Mouse (Mus musculus): Measurements from ENCODE around the gene Ptpa. TPM values are rescaled to one million over a fixed set of nuclear protein-coding genes. Genes with fewer than 3 reads are reported as not detected.

Ptpa gene
- total RNA-seq, 1 experiment from 2014 or later = 47.8 TPM

- ATAC-seq (ENCODE audit: extremely low read depth, insufficient number of reproducible peaks, low FRiP score, poor library complexity, severe bottlenecking) = no peak
Observed at GRCm38 (mm10) chr2:30419112-30419511, 3.3 kb downstream of the Ptpa start.

GRCm38 (mm10) chr2:30421432-30421831 lies 5.6 kb downstream of the Ptpa start:
- ATAC-seq (ENCODE audit: extremely low read depth, insufficient number of reproducible peaks, low FRiP score, poor library complexity, severe bottlenecking) = no peak

GRCm38 (mm10) chr2:30429156-30429555 lies 13.3 kb downstream of the Ptpa start:
- ATAC-seq (ENCODE audit: extremely low read depth, insufficient number of reproducible peaks, low FRiP score, poor library complexity, severe bottlenecking) = no peak

- peak; percentile 71 for ATAC-seq (ENCODE audit: extremely low read depth, insufficient number of reproducible peaks, low FRiP score, poor library complexity, severe bottlenecking)
Observed at GRCm38 (mm10) chr2:30435326-30436155, 19.7 kb downstream of the Ptpa start.

GRCm38 (mm10) chr2:30436156-30436545 lies 20.3 kb downstream of the Ptpa start:
- ATAC-seq (ENCODE audit: extremely low read depth, insufficient number of reproducible peaks, low FRiP score, poor library complexity, severe bottlenecking) = no peak

DNA sequence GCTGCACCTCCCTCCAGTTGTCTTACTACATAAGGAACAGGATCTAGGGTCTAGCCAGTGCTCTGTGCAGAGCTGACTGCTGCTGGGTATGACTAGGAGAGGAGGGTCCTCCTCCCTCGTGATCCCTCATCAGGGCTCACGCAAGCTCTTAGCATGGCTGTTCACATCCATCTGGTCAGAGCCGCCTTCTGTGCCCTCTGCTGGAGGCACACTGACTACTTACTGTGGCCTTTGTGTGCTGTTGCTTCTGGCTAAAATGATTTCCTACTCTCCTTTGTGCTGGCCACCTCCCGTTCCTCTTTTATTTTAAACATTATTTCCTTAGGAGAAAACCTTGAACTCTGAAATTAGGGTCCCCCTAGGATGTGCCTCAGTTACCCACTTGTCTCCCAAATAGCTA lies 21.0 kb downstream of the Ptpa start:
- ATAC-seq (ENCODE audit: extremely low read depth, insufficient number of reproducible peaks, low FRiP score, poor library complexity, severe bottlenecking) = no peak

GRCm38 (mm10) chr2:30437791-30438190 lies 22.0 kb downstream of the Ptpa start:
- ATAC-seq (ENCODE audit: extremely low read depth, insufficient number of reproducible peaks, low FRiP score, poor library complexity, severe bottlenecking) = no peak

GRCm38 (mm10) chr2:30439631-30440030 lies 23.8 kb downstream of the Ptpa start:
- ATAC-seq (ENCODE audit: extremely low read depth, insufficient number of reproducible peaks, low FRiP score, poor library complexity, severe bottlenecking) = no peak

- ATAC-seq (ENCODE audit: extremely low read depth, insufficient number of reproducible peaks, low FRiP score, poor library complexity, severe bottlenecking) = no peak
Observed at GRCm38 (mm10) chr2:30440211-30440700, 24.4 kb downstream of the Ptpa start.

DNA sequence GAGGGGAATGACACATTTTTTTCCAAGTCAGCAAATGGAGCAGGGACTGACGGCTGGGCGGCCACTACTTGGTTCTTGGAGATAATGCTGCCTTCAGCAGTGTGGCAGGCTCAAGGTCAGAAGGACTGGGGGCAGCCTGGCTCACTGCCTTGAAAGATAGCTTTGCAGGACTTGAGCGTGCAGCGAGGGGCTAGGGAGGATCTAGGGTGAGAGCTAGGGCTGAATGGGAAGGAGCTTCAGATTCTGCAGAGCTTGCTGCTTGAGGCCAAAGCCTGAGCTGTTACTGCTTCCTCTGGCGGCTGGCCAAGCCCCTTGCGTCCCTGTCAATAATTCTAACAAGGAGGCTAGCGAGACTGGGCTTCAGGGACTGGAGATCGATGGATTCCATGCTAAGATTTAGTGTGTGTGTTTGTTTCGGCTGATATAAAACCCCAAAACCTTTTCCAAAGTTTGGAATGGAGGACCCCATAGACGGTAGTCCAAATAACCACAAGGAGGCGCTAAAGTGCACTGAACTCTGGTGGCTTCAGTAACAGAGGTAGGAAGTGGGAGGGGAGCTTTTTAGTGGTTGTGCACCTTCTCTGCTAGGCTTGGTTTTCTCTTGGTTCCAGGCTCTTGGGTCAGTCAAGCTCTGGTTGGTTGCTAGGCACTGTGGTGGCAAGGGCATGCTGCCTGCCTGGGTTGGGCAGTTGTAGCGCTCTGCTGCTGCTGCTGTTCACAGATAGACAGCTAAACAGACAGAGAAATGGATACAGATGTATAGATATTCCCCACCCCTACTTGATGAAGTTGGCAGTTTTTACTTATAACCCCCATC lies 25.1 kb downstream of the Ptpa start:
- peak; percentile 78 for ATAC-seq (ENCODE audit: extremely low read depth, insufficient number of reproducible peaks, low FRiP score, poor library complexity, severe bottlenecking)

- peak; percentile 69 for ATAC-seq (ENCODE audit: extremely low read depth, insufficient number of reproducible peaks, low FRiP score, poor library complexity, severe bottlenecking)
Observed at GRCm38 (mm10) chr2:30441518-30442497, 26.0 kb downstream of the Ptpa start.

DNA sequence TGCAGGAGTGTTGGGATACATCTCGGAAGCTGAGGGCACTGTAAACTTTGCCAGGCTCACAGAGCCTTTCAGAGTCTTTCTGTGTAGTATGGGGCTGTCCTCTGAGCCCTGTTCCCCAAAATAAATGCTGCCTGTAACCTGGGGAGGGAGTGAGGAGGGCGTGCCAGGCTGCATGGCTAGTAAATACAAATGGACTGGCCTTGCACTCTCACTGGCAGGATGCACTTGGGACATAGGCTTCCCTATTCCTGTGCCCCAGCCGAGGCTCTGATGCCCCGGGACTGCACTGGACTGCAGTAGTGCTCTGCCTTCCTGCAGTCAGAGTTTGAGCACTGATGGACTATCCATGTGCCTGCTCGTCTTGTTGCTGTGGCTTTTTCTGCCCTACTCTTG lies 26.7 kb downstream of the Ptpa start:
- no peak for ATAC-seq (ENCODE audit: extremely low read depth, insufficient number of reproducible peaks, low FRiP score, poor library complexity, severe bottlenecking)

- ATAC-seq (ENCODE audit: extremely low read depth, insufficient number of reproducible peaks, low FRiP score, poor library complexity, severe bottlenecking) = no peak
Observed at GRCm38 (mm10) chr2:30443281-30443680, 27.4 kb downstream of the Ptpa start.

GRCm38 (mm10) chr2:30444006-30444405 lies 28.2 kb downstream of the Ptpa start:
- no peak for ATAC-seq (ENCODE audit: extremely low read depth, insufficient number of reproducible peaks, low FRiP score, poor library complexity, severe bottlenecking)

DNA sequence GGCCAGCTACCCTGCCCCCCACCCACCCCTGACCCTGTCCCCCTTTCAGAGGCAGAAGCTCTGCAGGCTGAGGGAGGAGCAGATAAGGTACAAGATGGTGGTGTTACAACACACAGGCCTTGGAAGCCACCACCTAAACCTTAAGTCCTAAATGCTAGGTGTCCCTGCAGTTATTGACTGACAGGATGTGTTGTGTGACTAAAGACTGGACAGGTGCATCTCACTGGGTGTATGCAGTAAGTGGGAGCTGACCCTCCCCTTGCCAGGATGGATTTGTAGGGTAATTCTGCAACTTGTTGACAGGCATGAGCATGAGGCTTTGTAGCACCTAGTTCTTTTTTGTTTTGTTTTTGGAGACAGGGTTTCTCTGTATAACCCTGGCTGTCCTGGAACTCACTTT lies 28.6 kb downstream of the Ptpa start:
- ATAC-seq (ENCODE audit: extremely low read depth, insufficient number of reproducible peaks, low FRiP score, poor library complexity, severe bottlenecking) = no peak

- ATAC-seq (ENCODE audit: extremely low read depth, insufficient number of reproducible peaks, low FRiP score, poor library complexity, severe bottlenecking) = no peak
Observed at GRCm38 (mm10) chr2:30445312-30445711, 29.5 kb downstream of the Ptpa start.

- no peak for ATAC-seq (ENCODE audit: extremely low read depth, insufficient number of reproducible peaks, low FRiP score, poor library complexity, severe bottlenecking)
Observed at GRCm38 (mm10) chr2:30446891-30447826, 31.3 kb downstream of the Ptpa start.

DNA sequence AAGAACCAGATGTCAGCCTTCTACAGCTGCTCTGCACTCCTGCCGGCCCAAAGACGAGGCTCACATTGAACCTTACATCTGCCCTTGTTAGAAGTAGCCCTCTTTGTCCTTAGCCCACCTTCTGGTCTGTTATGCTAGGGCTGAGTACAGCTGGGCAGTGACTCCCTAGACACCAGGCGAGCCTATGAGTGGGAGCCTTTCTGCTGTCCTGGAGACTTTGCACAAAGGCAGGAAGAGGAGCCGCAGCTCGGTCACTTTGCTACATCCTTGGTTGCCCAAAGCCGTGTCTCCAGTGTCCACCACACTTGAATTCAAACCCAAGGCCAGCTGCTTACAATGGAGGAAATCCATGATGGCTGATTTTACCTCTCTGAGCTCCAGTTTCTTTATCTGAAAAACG lies 32.5 kb downstream of the Ptpa start:
- no peak for ATAC-seq (ENCODE audit: extremely low read depth, insufficient number of reproducible peaks, low FRiP score, poor library complexity, severe bottlenecking)

Data from neutrophil, adult 5-6 weeks (primary cell).